Mouse (Mus musculus) brain, embryonic 14.5 days (tissue): ENCODE measurements around the gene Rnf43.

Experiments used
- CTCF ChIP-seq: fragments of 200-500 bp; IDR thresholded peaks from 2 replicates; pipeline ENCODE4 v1.5.1; 2012; ENCODE audit warnings: inconsistent platforms, mild to moderate bottlenecking, moderate library complexity, borderline replicate concordance; ENCODE audit not compliant: insufficient read depth, insufficient read length; ENCODE audit errors: extremely low read depth
- POLR2A ChIP-seq: fragments of 200-500 bp; IDR thresholded peaks from 2 replicates; pipeline ENCODE4 v1.6.1; 2012; ENCODE audit warnings: mild to moderate bottlenecking, inconsistent platforms, borderline replicate concordance; ENCODE audit not compliant: poor library complexity, insufficient read depth, insufficient read length, severe bottlenecking; ENCODE audit errors: extremely low read depth

DNA sequence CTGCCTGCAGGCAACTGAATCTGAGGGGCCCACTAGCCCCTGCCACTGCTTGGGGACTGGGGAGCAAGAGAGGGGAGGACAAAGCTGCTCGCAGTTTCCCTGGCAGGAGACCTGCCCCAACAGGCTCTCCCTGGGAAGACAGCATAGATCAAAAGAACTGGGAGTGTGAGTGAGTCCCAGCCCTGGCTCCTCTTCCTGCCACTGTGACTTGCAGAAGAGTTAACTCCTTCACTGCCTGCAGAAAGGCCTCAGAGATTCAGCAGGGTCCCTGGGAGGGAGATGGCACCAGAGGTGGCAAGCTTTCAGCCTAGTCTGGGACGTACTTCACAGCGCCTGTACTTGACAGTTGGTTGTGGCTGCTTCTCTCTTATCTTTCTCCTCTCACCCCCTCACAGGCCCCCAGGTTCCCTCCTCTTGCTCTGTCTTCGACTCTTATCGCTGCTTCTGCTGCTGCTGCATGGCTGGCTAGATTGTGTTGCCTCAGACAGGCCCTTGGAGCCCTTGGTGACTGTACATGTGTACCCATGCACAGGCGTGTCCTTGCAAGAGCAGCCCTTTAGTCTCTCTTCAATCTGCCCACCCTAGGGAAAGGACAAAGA, 63.5 kb downstream of the Rnf43 start:
- TF ChIP-seq POLR2A (no peak), CTCF (no peak)
